Mouse (Mus musculus) cerebellum, adult 2 months (tissue): ENCODE data around the gene Tnpo1. TPM values are rescaled to one million over a fixed set of nuclear protein-coding genes. Genes with fewer than 3 reads are reported as not detected.
"Not testable (repeated sequence)": the region's sequence is repeated elsewhere in the genome, so short reads cannot be mapped to it uniquely, and the experiment has no call there.

Experiments used
- DNase-seq, 2 experiments: peaks; one replicate each; pipeline ENCODE4 v3.0.0; 2021
- H3K27ac ChIP-seq: fragments of 200-500 bp; 2 replicates; pipeline ENCODE4 v1.5.1; 2012; ENCODE audit warnings: low read length, control low read depth, inconsistent platforms; ENCODE audit not compliant: insufficient read depth
- H3K27me3 ChIP-seq: fragments of 200-500 bp; 2 replicates; pipeline ENCODE4 v1.6.1; 2012; ENCODE audit warnings: inconsistent platforms, mild to moderate bottlenecking, low read length, moderate library complexity; ENCODE audit not compliant: control insufficient read depth, insufficient read depth
- H3K4me1 ChIP-seq: fragments of 200-500 bp; 2 replicates; pipeline ENCODE4 v1.6.1; 2011; ENCODE audit warnings: low read length; ENCODE audit not compliant: control insufficient read depth, insufficient read depth
- H3K4me3 ChIP-seq: fragments of 200-500 bp; replicated peaks from 2 replicates; pipeline ENCODE3; 2011; ENCODE audit warnings: mild to moderate bottlenecking, low read depth, low read length, control low read depth; ENCODE audit not compliant: insufficient read depth
- CTCF ChIP-seq: fragments of 200-500 bp; IDR thresholded peaks from 2 replicates; pipeline ENCODE4 v1.5.1; 2011; ENCODE audit warnings: low read depth, mild to moderate bottlenecking, control low read depth, low read length, moderate library complexity, borderline replicate concordance; ENCODE audit not compliant: insufficient read depth
- POLR2A ChIP-seq: fragments of 200-500 bp; IDR thresholded peaks from 2 replicates; pipeline ENCODE4 v1.6.1; 2011; ENCODE audit warnings: low read length, control low read depth, borderline replicate concordance; ENCODE audit not compliant: insufficient read depth
- WGBS: fragments of 180-500 bp; shearing (Covaris S2); methylation state at CpG from one replicate; pipeline ENCODE4 v1.1.7; 2018; 5-methylcytosine and 5-hydroxymethylcytosine counted together
- polyA plus RNA-seq: library from polyadenylated mRNA; depleted of rRNA; stranded (reverse); fragments of >200 nt; gene quantifications from 2 replicates; pipeline ENCODE4 v1.2.3, GENCODE M21; 2012

Gene Tnpo1
- polyA plus RNA-seq, 1 experiment: 23.9 TPM

- Histone ChIP-seq H3K4me1 (no peaks in the 10 kb centered on the region), H3K27ac (no peak overlapping the region), H3K27me3 (no peaks in the 10 kb centered on the region), H3K4me3 (no peak overlapping the region)
- WGBS: 75% methylated on average over 10 of the region's 10 CpGs
- no peak for DNase-seq
- TF ChIP-seq CTCF: no peak
- no peak for TF ChIP-seq POLR2A
Observed at GRCm38 (mm10) chr13:98832451-98833450, 93.4 kb downstream of the Tnpo1 start.

- H3K27ac ChIP-seq, DNase-seq, H3K4me1 ChIP-seq, H3K27me3 ChIP-seq, H3K4me3 ChIP-seq: not testable (repeated sequence)
- 95% methylated on average over 6 of the region's 6 CpGs for WGBS
Observed at GRCm38 (mm10) chr13:98829026-98829425, 97.2 kb downstream of the Tnpo1 start.

GRCm38 (mm10) chr13:98825574-98825973 is 100.6 kb downstream of the Tnpo1 start:
- Histone ChIP-seq H3K27ac (no peak overlapping the region), H3K27me3 (no peaks in the 10 kb centered on the region), H3K4me3 (no peak overlapping the region), H3K4me1 (no peaks in the 10 kb centered on the region)
- no peak for DNase-seq
- 85% methylated on average over 4 of the region's 4 CpGs for WGBS
- TF ChIP-seq POLR2A: no peak
- no peak for TF ChIP-seq CTCF

GRCm38 (mm10) chr13:98819094-98819493 is 107.1 kb downstream of the Tnpo1 start:
- no peaks in the 10 kb centered on the region for H3K4me1 ChIP-seq
- no peak overlapping the region for H3K4me3 ChIP-seq
- no peak for TF ChIP-seq POLR2A
- TF ChIP-seq CTCF: no peak
- H3K27ac ChIP-seq: no peak overlapping the region
- DNase-seq: no peak
- no peaks in the 10 kb centered on the region for H3K27me3 ChIP-seq
- 71% methylated on average over 2 of the region's 2 CpGs for WGBS

- TF ChIP-seq CTCF (no peak), POLR2A (no peak)
- no peaks in the 10 kb centered on the region; the same call in 1 of the 2 replicates for H3K4me1 ChIP-seq
- H3K27ac ChIP-seq: no peak overlapping the region
- no peak for DNase-seq
- H3K27me3 ChIP-seq: no peaks in the 10 kb centered on the region
- WGBS: 69% methylated on average over 4 of the region's 4 CpGs
- no peak overlapping the region for H3K4me3 ChIP-seq
Observed at GRCm38 (mm10) chr13:98818205-98818604, 108.0 kb downstream of the Tnpo1 start.

GRCm38 (mm10) chr13:98817766-98818165 is 108.4 kb downstream of the Tnpo1 start:
- TF ChIP-seq POLR2A: no peak
- no peak for TF ChIP-seq CTCF
- 70% methylated on average over 4 of the region's 4 CpGs for WGBS
- H3K27ac ChIP-seq: no peak overlapping the region
- no peaks in the 10 kb centered on the region for H3K27me3 ChIP-seq
- no peak for DNase-seq
- no peaks in the 10 kb centered on the region; the same call in 1 of the 2 replicates for H3K4me1 ChIP-seq
- H3K4me3 ChIP-seq: no peak overlapping the region

GRCm38 (mm10) chr13:98816981-98817660 is 109.1 kb downstream of the Tnpo1 start:
- H3K4me3 ChIP-seq, H3K4me1 ChIP-seq, DNase-seq, H3K27ac ChIP-seq, H3K27me3 ChIP-seq: not testable (repeated sequence)
- WGBS: 76% methylated on average over 4 of the region's 4 CpGs

GRCm38 (mm10) chr13:98816571-98816970 is 109.6 kb downstream of the Tnpo1 start:
- Histone ChIP-seq H3K27me3 (no peaks in the 10 kb centered on the region), H3K27ac (no peak overlapping the region), H3K4me1 (no peaks in the 10 kb centered on the region; the same call in 1 of the 2 replicates), H3K4me3 (no peak overlapping the region)
- 89% methylated on average over 9 of the region's 9 CpGs for WGBS
- TF ChIP-seq CTCF: no peak
- no peak for TF ChIP-seq POLR2A
- no peak for DNase-seq
